Mouse (Mus musculus) ES-Bruce4 (cell line): ENCODE measurements at regions not wholly inside any gene's neighbourhood (a gene's known extent, or its start where the extent isn't known, plus 50 kb on each side); places are given as distances from the start of the nearest gene placed in this dataset.

Experiments used
- H3K27ac ChIP-seq: 2 replicates; pipeline ENCODE4 v1.5.1; 2012; ENCODE audit warnings: low read length, inconsistent platforms; ENCODE audit not compliant: insufficient read depth
- H3K27me3 ChIP-seq: 2 replicates; pipeline ENCODE4 v1.6.1; 2012; ENCODE audit warnings: mild to moderate bottlenecking, low read length, inconsistent platforms; ENCODE audit not compliant: control insufficient read depth, poor library complexity, insufficient read depth, severe bottlenecking
- H3K36me3 ChIP-seq: 2 replicates; pipeline ENCODE4 v1.6.1; 2012; ENCODE audit warnings: inconsistent platforms, mild to moderate bottlenecking, low read length, moderate library complexity; ENCODE audit not compliant: control insufficient read depth, poor library complexity, insufficient read depth, severe bottlenecking
- H3K4me1 ChIP-seq: one replicate; pipeline ENCODE4 v1.8.1; 2011; ENCODE audit warnings: low read length; ENCODE audit not compliant: control insufficient read depth, insufficient read depth
- H3K4me3 ChIP-seq: 2 replicates; pipeline ENCODE4 v1.5.1; 2011; ENCODE audit warnings: low read depth, mild to moderate bottlenecking, low read length
- H3K9ac ChIP-seq: 2 replicates; pipeline ENCODE4 v1.6.1; 2012; ENCODE audit warnings: low read depth, mild to moderate bottlenecking, inconsistent platforms; ENCODE audit not compliant: poor library complexity, severe bottlenecking
- H3K9me3 ChIP-seq: replicated peaks from 2 replicates; pipeline ENCODE4 v1.6.1; 2012; ENCODE audit warnings: mild to moderate bottlenecking, low read length, inconsistent platforms; ENCODE audit not compliant: control insufficient read depth, poor library complexity, insufficient read depth, severe bottlenecking
- CTCF ChIP-seq: IDR thresholded peaks from one replicate; pipeline ENCODE4 v1.8.1; 2011; ENCODE audit warnings: low read depth, low read length
- EP300 ChIP-seq: IDR thresholded peaks from 2 replicates; pipeline ENCODE4 v1.6.1; 2011; ENCODE audit warnings: low read depth, low read length; ENCODE audit not compliant: insufficient read depth
- POLR2A ChIP-seq: IDR thresholded peaks from one replicate; pipeline ENCODE4 v1.8.1; 2011; ENCODE audit warnings: low read length; ENCODE audit not compliant: insufficient read depth

GRCm38 (mm10) chr6:47390436-47391002 lies 62.7 kb upstream of the Cul1 start:
- Histone ChIP-seq H3K4me3 (no peak overlapping the region), H3K9me3 (no peaks in the 10 kb centered on the region), H3K36me3 (no peaks in the 10 kb centered on the region), H3K27ac (no peak overlapping the region), H3K9ac (no peak overlapping the region), H3K4me1 (no peaks in the 10 kb centered on the region), H3K27me3 (no peaks in the 10 kb centered on the region; the same call in 1 of the 2 replicates)
- TF ChIP-seq POLR2A: no peak
- TF ChIP-seq CTCF: no peak
- TF ChIP-seq EP300: no peak

- Histone ChIP-seq H3K36me3 (no peaks in the 10 kb centered on the region), H3K4me1 (no peaks in the 10 kb centered on the region), H3K27me3 (no peaks in the 10 kb centered on the region; the same call in 1 of the 2 replicates), H3K4me3 (no peak overlapping the region), H3K9ac (no peak overlapping the region), H3K27ac (no peak overlapping the region), H3K9me3 (no peaks in the 10 kb centered on the region)
- TF ChIP-seq EP300: no peak
- no peak for TF ChIP-seq CTCF
- no peak for TF ChIP-seq POLR2A
Observed at GRCm38 (mm10) chr6:47391014-47391802, 62.0 kb upstream of the Cul1 start.

GRCm38 (mm10) chr6:47395465-47396337 lies 57.5 kb upstream of the Cul1 start:
- Histone ChIP-seq H3K27ac (no peak overlapping the region), H3K4me3 (no peak overlapping the region), H3K4me1 (no peaks in the 10 kb centered on the region), H3K9ac (no peak overlapping the region), H3K36me3 (no peaks in the 10 kb centered on the region), H3K9me3 (no peaks in the 10 kb centered on the region), H3K27me3 (no peaks in the 10 kb centered on the region; the same call in 1 of the 2 replicates)
- TF ChIP-seq CTCF (peak; percentile 1), POLR2A (no peak)
